Mouse (Mus musculus) cortical plate, adult 2 months (tissue): ENCODE results near the gene Ostf1. TPM values are rescaled to one million over a fixed set of nuclear protein-coding genes. Genes with fewer than 3 reads are reported as not detected.
A peak's percentile ranks its signal among the peaks of the same experiment; 100 is the strongest.

Experiments used
- H3K27ac ChIP-seq: fragments of 200-500 bp; 2 replicates; pipeline ENCODE4 v1.5.1; 2012; ENCODE audit warnings: low read length, control low read depth, inconsistent platforms; ENCODE audit not compliant: insufficient read depth
- H3K4me1 ChIP-seq: fragments of 200-500 bp; 2 replicates; pipeline ENCODE4 v1.6.1; 2011; ENCODE audit warnings: low read length; ENCODE audit not compliant: control insufficient read depth, insufficient read depth
- H3K4me3 ChIP-seq: fragments of 200-500 bp; 2 replicates; pipeline ENCODE4 v1.5.1; 2011; ENCODE audit warnings: mild to moderate bottlenecking, low read length, control low read depth; ENCODE audit not compliant: insufficient read depth
- CTCF ChIP-seq: fragments of 200-500 bp; IDR thresholded peaks from 2 replicates; pipeline ENCODE4 v1.5.1; 2011; ENCODE audit warnings: mild to moderate bottlenecking, control low read depth, low read length; ENCODE audit not compliant: insufficient read depth; ENCODE audit errors: extremely low read depth
- POLR2A ChIP-seq: fragments of 200-500 bp; IDR thresholded peaks from 2 replicates; pipeline ENCODE4 v1.6.1; 2011; ENCODE audit warnings: mild to moderate bottlenecking, low read length, control low read depth; ENCODE audit not compliant: insufficient read depth; ENCODE audit errors: extremely low read depth
- polyA plus RNA-seq: library from polyadenylated mRNA; depleted of rRNA; stranded (reverse); fragments of >200 nt; gene quantifications from 2 replicates; pipeline ENCODE4 v1.2.3, GENCODE M21; 2012

The Ostf1 gene
- polyA plus RNA-seq, 1 experiment, result 21.7 TPM

DNA sequence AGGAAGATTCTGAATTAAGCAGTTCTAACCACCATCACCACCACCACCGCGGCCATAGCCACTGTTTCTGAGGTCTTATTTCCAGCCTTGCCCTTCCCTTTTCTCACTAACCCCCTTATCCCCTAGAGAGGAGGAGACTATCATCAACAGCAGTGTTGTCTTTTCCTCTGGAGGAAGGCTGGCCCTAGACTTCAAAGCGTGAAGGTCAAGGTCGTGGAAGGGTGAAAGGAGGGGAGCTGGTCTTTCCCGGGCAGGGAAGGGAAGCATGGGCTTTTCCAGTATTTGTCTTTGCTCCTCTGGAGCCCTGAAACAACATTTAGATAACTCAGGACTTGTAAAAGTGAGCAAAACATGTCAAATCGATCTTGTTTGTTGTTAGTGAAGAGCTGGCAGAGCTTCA, 22.6 kb downstream of the Ostf1 start:
- Histone ChIP-seq H3K27ac (peak overlapping the region; percentile 9; the same call in 1 of the 2 replicates), H3K4me3 (no peak overlapping the region), H3K4me1 (no peaks in the 10 kb centered on the region; the same call in 1 of the 2 replicates)
- TF ChIP-seq POLR2A (no peak), CTCF (no peak)

DNA sequence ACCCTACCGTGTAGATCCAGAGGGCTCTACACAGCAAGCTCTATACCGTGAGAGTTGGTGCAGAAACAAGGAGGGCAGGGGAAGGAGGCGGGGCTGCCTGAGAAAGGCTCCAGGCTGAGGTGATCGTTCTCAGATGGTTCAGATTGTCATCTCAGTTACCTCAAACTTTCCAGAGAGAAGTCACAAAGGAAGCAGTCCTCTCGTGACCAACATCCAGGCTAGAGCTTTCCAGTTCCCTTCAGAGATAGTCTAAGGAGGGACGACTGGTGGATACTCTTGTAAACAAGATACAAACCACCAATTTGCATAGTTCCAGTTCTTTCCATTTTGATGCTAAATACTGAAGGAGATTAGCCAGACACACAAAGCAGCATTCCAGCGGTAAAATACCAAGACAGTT, 23.7 kb downstream of the Ostf1 start:
- H3K4me1 ChIP-seq, result no peaks in the 10 kb centered on the region; the same call in 1 of the 2 replicates
- no peak overlapping the region for H3K27ac ChIP-seq
- TF ChIP-seq CTCF, result no peak
- TF ChIP-seq POLR2A, result no peak
- no peak overlapping the region for H3K4me3 ChIP-seq

DNA sequence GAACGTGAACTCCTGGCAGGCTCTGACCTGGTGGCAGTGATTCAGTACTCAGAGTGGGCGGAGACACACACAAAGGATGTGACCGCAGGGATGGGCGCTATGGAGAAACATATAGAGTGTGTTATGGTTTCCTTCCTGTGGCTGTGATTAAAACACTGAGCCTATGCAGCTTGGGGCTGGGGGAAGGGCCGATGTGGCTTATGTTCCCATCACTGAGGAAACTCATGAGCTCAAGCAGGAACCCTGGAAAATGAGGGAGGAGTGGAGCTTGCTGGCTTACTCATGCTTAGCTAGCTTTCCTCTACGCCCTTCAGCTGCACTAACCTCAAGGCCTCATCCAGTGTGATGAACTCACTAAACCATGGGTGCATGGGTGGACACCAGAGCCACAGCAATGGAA, 28.6 kb downstream of the Ostf1 start:
- no peak overlapping the region for H3K27ac ChIP-seq
- no peak for TF ChIP-seq CTCF
- TF ChIP-seq POLR2A, result no peak
- H3K4me1 ChIP-seq, result no peaks in the 10 kb centered on the region
- H3K4me3 ChIP-seq, result no peak overlapping the region

DNA sequence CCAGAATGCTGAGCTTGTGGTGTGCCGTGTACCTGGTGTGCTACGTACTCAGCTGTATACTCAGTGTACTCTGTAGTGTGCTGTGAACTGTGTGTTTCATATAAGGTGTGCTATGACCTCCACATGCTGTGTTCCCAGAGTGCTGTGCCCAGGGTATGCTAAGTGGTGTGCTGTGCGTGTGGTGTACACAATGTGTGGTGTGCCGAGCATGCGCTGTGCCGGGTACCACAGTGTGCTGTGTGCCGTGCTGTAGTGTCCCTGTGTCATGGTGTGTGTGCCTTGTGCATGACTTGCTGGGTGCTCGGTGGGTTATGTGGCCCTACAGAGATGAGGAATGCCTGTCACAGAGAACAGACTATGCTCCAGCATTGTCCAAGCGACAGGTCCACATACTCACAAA, 31.0 kb downstream of the Ostf1 start:
- no peak overlapping the region for H3K4me3 ChIP-seq
- no peaks in the 10 kb centered on the region for H3K4me1 ChIP-seq
- no peak for TF ChIP-seq CTCF
- no peak for TF ChIP-seq POLR2A
- H3K27ac ChIP-seq, result no peak overlapping the region

DNA sequence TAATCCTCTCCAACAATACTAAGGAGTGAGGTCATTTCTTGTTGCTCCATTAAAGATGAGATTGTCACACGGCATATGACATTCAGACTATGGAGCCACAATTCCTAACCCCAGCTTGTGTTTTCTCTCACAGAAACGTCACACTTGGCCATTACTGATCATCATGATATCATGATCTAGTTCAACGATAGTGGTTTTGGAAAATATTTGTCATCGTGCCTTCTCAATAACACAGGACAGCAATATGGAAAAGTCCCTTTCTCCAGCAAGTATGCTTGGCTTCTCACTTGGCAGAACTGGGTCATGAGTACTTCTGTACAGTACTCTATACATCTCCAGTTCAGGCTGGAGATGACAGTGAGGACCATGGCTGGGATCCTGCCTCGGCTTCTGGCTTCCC, 32.0 kb downstream of the Ostf1 start:
- Histone ChIP-seq H3K27ac (no peak overlapping the region), H3K4me3 (no peak overlapping the region), H3K4me1 (no peaks in the 10 kb centered on the region)
- TF ChIP-seq CTCF, result no peak
- no peak for TF ChIP-seq POLR2A

DNA sequence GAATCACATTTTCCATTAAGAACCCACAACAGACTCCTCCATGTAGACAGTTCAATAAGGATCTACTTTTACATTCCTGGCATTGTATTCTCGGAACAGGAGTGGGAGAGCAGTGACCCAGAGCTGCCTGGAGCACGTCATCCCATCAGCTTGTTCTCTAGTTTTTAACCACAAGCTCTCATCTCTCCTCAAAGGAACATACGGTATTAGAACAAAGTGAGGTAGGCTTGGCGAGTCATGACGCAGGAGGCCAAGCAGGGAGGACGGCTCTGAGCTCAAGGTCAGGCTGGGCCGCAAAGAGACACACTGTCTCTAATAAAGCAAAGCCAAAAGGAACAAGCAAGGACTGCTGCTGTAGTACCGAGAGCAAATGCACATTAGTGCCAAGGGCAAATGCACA, 32.6 kb downstream of the Ostf1 start:
- TF ChIP-seq CTCF (no peak), POLR2A (no peak)
- H3K27ac ChIP-seq, result no peak overlapping the region
- no peaks in the 10 kb centered on the region for H3K4me1 ChIP-seq
- no peak overlapping the region for H3K4me3 ChIP-seq

DNA sequence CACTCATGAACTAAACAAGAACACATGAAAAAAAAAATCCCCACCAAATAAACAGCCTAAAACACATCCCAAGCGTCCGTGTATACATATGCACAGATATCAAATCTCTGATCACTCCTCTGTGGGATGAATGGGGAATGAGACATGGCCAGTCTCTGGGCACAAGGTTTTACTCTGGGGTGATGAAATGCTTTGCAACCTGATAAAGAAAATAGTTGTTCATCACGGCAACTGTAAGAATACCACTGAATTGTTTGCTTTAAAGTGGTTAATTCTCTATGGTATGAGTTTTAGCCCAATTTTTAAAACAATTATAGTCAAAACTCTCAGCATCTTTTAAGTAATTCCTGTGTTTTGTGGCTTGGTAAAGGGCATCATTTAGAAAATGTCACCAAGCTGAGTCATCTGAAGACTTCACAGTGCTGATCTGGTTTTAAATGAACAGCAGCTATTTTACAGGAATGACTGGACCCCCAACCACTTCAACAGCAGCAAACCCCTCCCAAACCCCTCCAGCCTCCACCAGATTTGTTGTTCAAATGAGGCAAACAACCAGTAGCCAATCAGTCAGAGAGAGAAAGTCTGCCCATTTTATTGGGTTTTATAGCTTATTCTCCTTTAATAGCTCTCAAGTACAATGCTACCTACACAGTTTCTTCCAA, 33.2 kb downstream of the Ostf1 start:
- Histone ChIP-seq H3K4me1 (no peaks in the 10 kb centered on the region), H3K27ac (no peak overlapping the region), H3K4me3 (no peak overlapping the region)
- TF ChIP-seq CTCF (no peak), POLR2A (no peak)

DNA sequence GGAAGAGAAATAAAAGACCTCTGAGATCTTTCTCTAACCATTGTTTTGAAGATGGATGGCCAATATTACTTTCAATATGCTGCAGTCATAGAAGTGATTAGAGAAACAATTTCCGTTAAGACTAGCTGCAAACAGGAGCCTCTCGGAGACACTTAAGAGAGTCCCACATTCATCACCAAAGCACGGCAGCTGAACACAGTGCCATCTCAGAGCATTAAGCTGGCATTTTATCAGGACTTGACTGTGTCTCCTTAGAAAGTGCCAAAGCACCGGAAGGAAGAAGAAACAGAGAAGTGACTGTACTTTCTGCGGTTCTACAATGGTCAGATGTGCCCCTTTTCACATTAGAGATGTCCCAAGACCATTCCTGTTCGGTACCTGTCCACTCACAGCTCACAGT, 33.9 kb downstream of the Ostf1 start:
- Histone ChIP-seq H3K4me3 (no peak overlapping the region), H3K27ac (no peak overlapping the region), H3K4me1 (no peaks in the 10 kb centered on the region)
- TF ChIP-seq POLR2A, result no peak
- no peak for TF ChIP-seq CTCF

DNA sequence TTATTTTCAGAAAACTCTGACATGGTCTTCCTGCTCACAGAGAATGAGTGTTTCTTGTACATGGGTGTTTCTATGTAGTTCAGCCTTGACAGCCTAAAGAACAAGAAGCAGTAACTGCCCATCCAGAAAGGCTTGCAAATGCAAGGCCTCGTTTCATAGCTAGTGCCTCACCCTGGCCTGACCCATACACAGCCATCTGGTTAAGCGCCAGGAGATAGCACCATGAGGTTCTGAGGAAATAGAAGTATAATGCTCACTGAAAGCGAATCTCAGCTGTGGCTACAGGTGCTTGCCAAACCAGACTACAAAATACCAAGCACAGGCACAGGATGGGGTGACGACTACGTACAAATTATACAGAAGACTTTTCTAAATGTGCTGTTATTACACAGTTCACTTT, 34.7 kb downstream of the Ostf1 start:
- H3K27ac ChIP-seq, result no peak overlapping the region

DNA sequence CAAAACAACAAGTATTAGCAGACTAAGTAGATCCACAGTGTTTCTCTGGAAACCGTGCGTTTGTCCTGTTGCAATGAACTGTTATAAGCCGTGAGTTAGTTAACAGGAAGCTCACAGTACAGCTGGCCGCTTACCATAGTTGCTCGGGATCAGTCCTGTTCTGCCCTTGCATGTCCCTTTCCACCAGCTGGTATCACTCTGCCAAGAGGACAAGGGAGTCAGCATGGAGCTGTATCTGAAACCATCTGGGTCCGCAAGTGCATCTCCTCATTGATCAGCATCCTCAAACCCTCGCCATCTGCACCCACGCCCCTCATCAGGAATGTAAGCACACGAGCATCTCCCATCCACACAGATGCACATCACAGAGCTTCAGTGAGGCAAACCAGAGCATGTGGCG, 37.9 kb downstream of the Ostf1 start:
- Histone ChIP-seq H3K27ac (no peak overlapping the region), H3K4me1 (no peaks in the 10 kb centered on the region; the same call in 1 of the 2 replicates), H3K4me3 (no peak overlapping the region)
- TF ChIP-seq CTCF (no peak), POLR2A (no peak)

More for the DNA sequence above, 34.7 kb downstream of the Ostf1 start:
- no peak overlapping the region for H3K4me3 ChIP-seq
- H3K4me1 ChIP-seq, result no peaks in the 10 kb centered on the region
- TF ChIP-seq CTCF, result no peak
- TF ChIP-seq POLR2A, result no peak
